Mouse (Mus musculus) liver, adult 2 months (tissue): ENCODE data around the gene Mtg2. TPM values are rescaled to one million over a fixed set of nuclear protein-coding genes. Genes with fewer than 3 reads are reported as not detected.

Source experiments
- DNase-seq: peaks from one replicate; pipeline ENCODE4 v3.0.0-alpha.2; 2011; ENCODE audit warnings: low read depth, low spot score; ENCODE audit errors: extremely low read depth
- H3K27ac ChIP-seq: fragments of 200-500 bp; replicated peaks from 2 replicates; pipeline ENCODE4 v1.5.1; 2012; ENCODE audit warnings: low read depth, mild to moderate bottlenecking, control low read depth, inconsistent platforms, low read length; ENCODE audit not compliant: insufficient read depth
- H3K27me3 ChIP-seq: fragments of 200-500 bp; 2 replicates; pipeline ENCODE4 v1.6.1; 2012; ENCODE audit warnings: mild to moderate bottlenecking, moderate library complexity, low read length, inconsistent platforms; ENCODE audit not compliant: control insufficient read depth, insufficient read depth
- H3K36me3 ChIP-seq: fragments of 200-500 bp; 2 replicates; pipeline ENCODE4 v1.6.1; 2012; ENCODE audit warnings: low read length, inconsistent platforms; ENCODE audit not compliant: control insufficient read depth, insufficient read depth
- H3K4me1 ChIP-seq: fragments of 200-500 bp; 2 replicates; pipeline ENCODE4 v1.6.1; 2011; ENCODE audit warnings: low read length; ENCODE audit not compliant: control insufficient read depth, insufficient read depth
- H3K4me3 ChIP-seq: fragments of 200-500 bp; 2 replicates; pipeline ENCODE4 v1.5.1; 2011; ENCODE audit warnings: low read depth, mild to moderate bottlenecking, control low read depth, low read length, moderate library complexity; ENCODE audit not compliant: insufficient read depth
- H3K79me2 ChIP-seq: fragments of 200-500 bp; 2 replicates; pipeline ENCODE4 v1.6.1; 2012; ENCODE audit warnings: inconsistent platforms, mild to moderate bottlenecking, low read length, moderate library complexity; ENCODE audit not compliant: control insufficient read depth, insufficient read depth
- H3K9ac ChIP-seq: fragments of 200-500 bp; 2 replicates; pipeline ENCODE4 v1.6.1; 2012; ENCODE audit warnings: low read depth, mild to moderate bottlenecking, control low read depth, inconsistent platforms, low read length
- CTCF ChIP-seq: fragments of 200-500 bp; IDR thresholded peaks from 2 replicates; pipeline ENCODE4 v1.5.1; 2011; ENCODE audit warnings: low read depth, low read length, control low read depth
- POLR2A ChIP-seq: fragments of 200-500 bp; IDR thresholded peaks from 2 replicates; pipeline ENCODE4 v1.6.1; 2011; ENCODE audit warnings: low read length, control low read depth; ENCODE audit not compliant: insufficient read depth; ENCODE audit errors: extremely low read depth
- WGBS: fragments of 180-500 bp; shearing (Covaris S2); methylation state at CpG from one replicate; pipeline ENCODE4 v1.1.7; 2018; 5-methylcytosine and 5-hydroxymethylcytosine counted together
- polyA plus RNA-seq: library from polyadenylated mRNA; depleted of rRNA; stranded (reverse); fragments of >200 nt; gene quantifications from 2 replicates; pipeline ENCODE4 v1.2.3, GENCODE M21; 2012
- total RNA-seq: library from RNA; depleted of rRNA; stranded (reverse); fragments of >200 nt; gene quantifications from 2 replicates; pipeline ENCODE4 v1.2.3, GENCODE M21; 2014

Mtg2 gene
- total and polyA plus RNA-seq, 2 experiments = 17.8 to 19.6 TPM

DNA sequence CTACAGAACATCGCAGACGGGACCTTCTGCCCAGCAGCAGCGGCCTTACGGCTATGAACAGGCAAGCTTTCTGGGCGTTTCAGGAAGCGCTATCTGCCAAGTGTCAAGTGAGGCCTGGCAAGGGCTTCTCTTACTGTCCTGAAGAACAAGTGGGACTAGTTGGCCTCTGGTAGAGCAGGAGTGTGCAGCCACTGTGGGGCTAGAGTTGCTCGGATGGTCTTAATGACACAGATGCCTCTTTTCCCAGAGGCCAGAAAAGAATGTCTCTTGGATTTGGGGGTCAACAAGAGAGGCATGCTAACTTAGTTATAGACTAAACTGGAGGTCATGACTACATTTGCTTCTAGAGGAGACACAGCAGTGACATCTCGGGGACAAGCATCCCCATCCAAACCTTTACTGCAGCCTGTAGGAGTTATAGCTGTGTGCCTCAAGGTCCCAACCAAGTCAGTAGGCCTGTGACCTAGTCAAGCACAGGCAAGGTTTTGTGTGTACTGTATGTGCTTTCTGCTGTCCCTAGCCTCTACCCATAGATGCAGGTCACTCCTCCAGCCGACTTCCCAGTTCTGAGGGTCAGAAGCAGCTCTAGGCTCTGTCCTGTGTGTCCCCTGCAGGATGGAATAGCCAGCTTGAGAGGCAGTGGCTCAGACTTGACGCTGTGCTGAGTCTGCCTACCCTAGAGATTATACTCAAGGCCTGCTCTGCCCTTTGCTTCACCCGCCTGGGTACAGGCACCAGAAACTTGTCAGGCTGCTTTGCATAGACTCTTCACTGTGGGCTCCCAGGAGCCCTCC is 6.9 kb upstream of the Mtg2 start:
- Histone ChIP-seq H3K79me2 (no peaks in the 10 kb centered on the region), H3K27ac (no peak overlapping the region), H3K9ac (no peak overlapping the region), H3K4me1 (no peaks in the 10 kb centered on the region), H3K4me3 (no peak overlapping the region), H3K27me3 (no peaks in the 10 kb centered on the region), H3K36me3 (peaks cover 2% of the 10 kb centered on the region; the same call in 1 of the 2 replicates)
- TF ChIP-seq CTCF = no peak
- TF ChIP-seq POLR2A = no peak
- DNase-seq = no peak
- 91% methylated on average over 11 of the region's 11 CpGs for WGBS

DNA sequence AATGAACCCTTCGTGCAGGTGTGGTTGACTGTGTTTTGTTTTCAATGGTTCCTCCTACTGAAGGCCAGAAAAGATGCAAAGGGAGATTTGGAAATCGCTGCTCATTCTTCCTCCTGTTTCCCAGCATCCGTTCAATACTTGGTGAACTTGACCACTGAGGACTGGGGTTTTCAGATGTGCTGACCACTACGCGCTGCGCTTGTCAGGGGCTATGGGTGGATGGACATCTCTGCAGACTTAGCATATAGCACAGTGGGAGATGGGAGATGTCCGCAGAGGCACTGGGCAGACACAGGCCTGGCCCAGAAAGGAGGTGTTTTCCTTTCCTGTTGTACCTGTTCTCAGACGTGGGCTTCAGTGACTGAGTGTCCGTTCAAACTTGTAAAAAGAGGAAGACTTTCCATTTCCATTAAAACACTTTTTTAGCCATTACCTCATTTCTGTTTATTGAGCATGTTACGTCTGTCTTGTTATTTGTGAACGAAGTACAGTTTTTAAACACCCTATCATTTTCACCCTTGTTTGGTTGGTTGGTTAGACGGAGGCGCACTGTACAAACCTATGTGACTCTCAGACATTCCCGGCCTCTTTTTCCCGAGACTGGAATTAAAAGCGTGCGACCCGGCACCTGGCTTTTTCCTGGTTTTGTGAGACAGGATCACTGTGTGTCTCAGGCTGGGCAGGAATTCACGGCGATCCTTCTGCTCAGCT is 463 bp upstream of the Mtg2 start:
- peak overlapping the region; percentile 67 for H3K9ac ChIP-seq
- DNase-seq = no peak
- 24% methylated on average over 20 of the region's 20 CpGs for WGBS
- no peaks in the 10 kb centered on the region for H3K27me3 ChIP-seq
- TF ChIP-seq POLR2A (no peak), CTCF (no peak)
- H3K36me3 ChIP-seq = no peaks in the 10 kb centered on the region; the same call in 1 of the 2 replicates
- H3K79me2 ChIP-seq = no peaks in the 10 kb centered on the region
- peaks cover 5% of the 10 kb centered on the region for H3K4me1 ChIP-seq
- peak overlapping the region; percentile 84 for H3K4me3 ChIP-seq
- peak overlapping the region; percentile 67 for H3K27ac ChIP-seq

DNA sequence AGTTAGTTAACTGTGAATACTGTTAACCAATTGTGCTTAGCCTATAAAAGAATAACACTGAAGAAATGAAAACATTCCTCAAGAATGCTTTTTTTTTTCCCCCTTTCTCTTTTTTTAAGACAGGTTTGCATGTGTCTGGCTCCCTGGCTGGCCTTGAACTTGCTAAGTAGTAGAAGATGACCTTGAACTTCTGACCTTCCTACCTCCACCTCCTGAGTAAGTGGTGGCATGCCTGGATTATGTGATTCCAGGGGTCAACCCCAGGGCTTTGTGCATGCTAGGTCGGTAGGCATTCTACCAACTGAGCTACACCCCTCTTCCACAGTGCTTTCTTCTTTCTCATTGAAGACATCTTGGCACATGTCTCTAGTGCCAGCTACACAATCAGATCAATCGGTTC is 1.3 kb downstream of the Mtg2 start:
- TF ChIP-seq POLR2A (no peak), CTCF (no peak)
- WGBS = 73% methylated on average over 2 of the region's 2 CpGs
- Histone ChIP-seq H3K4me3 (no peak overlapping the region), H3K27ac (no peak overlapping the region), H3K4me1 (peaks cover 5% of the 10 kb centered on the region), H3K36me3 (no peaks in the 10 kb centered on the region; the same call in 1 of the 2 replicates), H3K79me2 (no peaks in the 10 kb centered on the region), H3K9ac (no peak overlapping the region), H3K27me3 (no peaks in the 10 kb centered on the region)
- DNase-seq = no peak

DNA sequence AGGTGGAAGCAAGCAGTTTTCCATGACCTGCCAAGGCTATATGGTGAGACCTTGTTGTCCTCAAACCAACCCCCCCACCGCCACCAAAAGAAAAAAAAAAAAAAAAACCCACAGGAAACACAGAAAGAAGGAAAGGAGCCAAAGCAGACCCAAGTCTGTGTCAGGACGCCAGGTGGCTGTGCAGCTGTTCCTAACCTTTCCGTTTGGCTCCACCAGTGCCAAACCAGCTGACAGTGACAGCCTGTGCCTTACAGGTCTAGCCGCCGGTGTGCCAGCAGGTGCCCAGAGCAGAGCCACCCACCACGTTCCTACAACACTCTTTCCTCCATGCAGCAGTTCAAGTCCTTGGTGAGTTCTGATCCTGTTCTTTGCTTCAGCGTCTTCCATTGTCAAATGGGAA is 2.5 kb downstream of the Mtg2 start:
- no peak for DNase-seq
- Histone ChIP-seq H3K27me3 (no peaks in the 10 kb centered on the region), H3K27ac (no peak overlapping the region), H3K4me3 (no peak overlapping the region), H3K36me3 (no peaks in the 10 kb centered on the region; the same call in 1 of the 2 replicates), H3K4me1 (peaks cover 5% of the 10 kb centered on the region), H3K79me2 (no peaks in the 10 kb centered on the region), H3K9ac (no peak overlapping the region)
- 89% methylated on average over 7 of the region's 7 CpGs for WGBS
- TF ChIP-seq POLR2A = no peak
- TF ChIP-seq CTCF = no peak

DNA sequence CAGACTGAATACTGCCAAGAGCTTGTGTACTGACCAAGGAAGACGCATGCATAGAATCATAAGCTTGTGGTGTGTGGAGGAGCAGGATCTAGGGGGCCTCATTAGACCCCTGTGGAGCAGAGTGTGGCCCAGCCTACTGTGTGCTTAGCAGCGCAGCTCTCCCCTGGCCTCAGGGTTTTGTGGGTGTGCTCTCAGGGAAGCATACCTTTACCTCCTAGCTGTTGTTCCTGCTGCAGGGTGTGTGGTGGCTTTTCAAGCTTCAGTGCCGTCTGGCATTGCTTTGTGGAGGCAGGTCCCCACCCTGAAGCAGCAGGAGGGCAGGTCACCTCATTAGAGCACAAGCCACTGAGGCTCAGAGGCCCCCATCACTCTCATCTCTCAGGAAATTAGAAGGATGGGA is 7.2 kb downstream of the Mtg2 start:
- no peak for TF ChIP-seq CTCF
- no peak for TF ChIP-seq POLR2A
- Histone ChIP-seq H3K27me3 (no peaks in the 10 kb centered on the region), H3K79me2 (no peaks in the 10 kb centered on the region), H3K9ac (no peak overlapping the region), H3K4me3 (no peak overlapping the region), H3K36me3 (peaks cover 11% of the 10 kb centered on the region; the same call in 1 of the 2 replicates), H3K27ac (no peak overlapping the region), H3K4me1 (no peaks in the 10 kb centered on the region)
- 91% methylated on average over 3 of the region's 3 CpGs for WGBS
- no peak for DNase-seq

DNA sequence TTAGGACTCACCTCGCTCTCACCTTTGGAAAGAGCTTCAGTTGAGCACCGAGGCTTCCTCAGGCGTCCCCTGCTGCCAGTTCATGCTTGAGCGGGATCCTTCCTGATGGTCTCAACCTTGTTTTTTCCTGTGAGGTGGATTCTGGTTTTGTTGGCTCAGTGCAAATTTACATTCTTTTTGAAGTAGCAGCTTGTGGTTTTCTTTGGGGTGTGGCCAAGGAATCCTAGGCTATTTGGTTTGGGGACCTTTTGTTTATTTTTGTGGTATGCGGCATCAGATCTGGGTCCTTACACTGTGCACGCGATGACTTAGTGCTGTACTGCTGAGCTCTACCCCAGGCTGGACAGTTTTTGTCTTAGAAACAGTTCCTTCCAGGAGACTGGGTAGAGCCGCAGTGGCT is 10.3 kb downstream of the Mtg2 start:
- no peak overlapping the region for H3K27ac ChIP-seq
- H3K4me1 ChIP-seq = no peaks in the 10 kb centered on the region
- H3K27me3 ChIP-seq = no peaks in the 10 kb centered on the region
- TF ChIP-seq CTCF (no peak), POLR2A (no peak)
- H3K4me3 ChIP-seq = no peak overlapping the region
- H3K79me2 ChIP-seq = no peaks in the 10 kb centered on the region
- H3K36me3 ChIP-seq = peaks cover 14% of the 10 kb centered on the region; the same call in 1 of the 2 replicates
- DNase-seq = no peak
- WGBS = 91% methylated on average over 8 of the region's 8 CpGs
- no peak overlapping the region for H3K9ac ChIP-seq
